Mouse (Mus musculus) B cell, adult 2 months (primary cell): ENCODE data around the gene Gm9958.

Source experiments
- DNase-seq, 2 experiments: peaks; one replicate each; pipeline ENCODE4 v3.0.0; 2022

Gene Gm9958

GRCm38 (mm10) chr5:90367067-90367303, at the start of gene Gm9958:
Gm9958 (plus strand) TSS chr5:90367204.
- no peak for DNase-seq

- no peak for DNase-seq
Measured at GRCm38 (mm10) chr5:90331071-90331470, 35.9 kb upstream of the Gm9958 start.

DNA sequence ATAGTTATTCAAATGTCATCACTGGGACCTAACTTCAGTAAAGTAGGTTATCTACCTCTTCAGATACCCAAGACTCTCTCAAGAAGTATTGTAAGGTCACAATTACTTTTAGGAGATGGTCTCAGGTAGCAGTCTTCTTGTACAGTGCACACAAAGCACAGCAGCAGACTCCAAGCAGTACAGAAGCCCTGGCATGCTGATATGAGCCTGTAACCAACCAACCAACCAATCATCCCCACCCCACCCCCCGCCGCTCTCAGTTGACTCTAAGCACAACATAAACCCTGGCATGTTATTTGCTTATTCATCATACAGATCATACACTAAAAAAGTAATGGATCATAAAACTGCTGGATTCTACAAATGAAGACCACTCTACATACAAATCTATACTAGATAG, 34.5 kb upstream of the Gm9958 start:
- DNase-seq, result no peak

DNA sequence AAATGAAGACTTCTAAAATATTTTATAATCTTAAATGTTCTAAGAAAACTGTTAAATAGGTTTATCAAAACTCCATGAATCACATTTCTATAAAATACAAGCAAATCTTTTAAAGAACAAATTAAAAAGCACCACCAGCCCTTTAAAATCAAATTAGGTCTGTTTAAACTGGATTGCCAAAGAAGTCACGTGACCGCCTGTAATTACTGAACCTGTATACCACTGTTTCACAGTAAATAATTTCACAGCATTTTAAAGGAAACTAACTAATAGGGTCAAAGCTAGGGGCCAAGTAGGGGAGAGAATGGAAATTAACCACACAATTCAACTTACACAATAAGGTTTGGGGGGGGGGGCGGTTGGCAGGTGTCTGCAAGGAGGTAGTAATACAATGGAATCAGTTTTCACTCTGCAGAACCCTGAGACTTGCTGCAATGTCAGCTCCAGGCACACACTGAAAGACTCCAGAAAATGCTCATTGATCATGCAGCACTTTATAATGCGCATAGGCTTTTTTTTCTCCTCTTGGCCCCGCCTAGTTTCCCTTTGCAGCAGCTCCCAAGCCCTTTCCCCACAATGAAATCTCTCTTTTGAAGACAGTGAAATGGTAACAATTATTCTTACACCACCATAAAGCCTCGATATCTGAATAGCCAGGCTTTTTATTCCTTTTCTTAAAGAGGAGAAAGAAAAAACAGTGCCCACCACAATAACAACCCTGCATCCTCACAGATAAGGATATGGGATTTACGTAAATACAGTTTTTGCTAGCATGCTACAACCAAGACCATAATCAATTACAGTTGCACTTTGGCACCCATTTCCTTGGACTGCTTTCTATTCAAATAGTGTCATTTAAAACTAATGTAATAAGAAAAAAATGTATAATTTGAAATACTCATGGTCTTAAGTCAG, 28.6 kb upstream of the Gm9958 start:
- no peak for DNase-seq

- DNase-seq, result no peak
Measured at GRCm38 (mm10) chr5:90339129-90339952, 27.7 kb upstream of the Gm9958 start.

GRCm38 (mm10) chr5:90339953-90340343, 27.1 kb upstream of the Gm9958 start:
- DNase-seq, result no peak

DNA sequence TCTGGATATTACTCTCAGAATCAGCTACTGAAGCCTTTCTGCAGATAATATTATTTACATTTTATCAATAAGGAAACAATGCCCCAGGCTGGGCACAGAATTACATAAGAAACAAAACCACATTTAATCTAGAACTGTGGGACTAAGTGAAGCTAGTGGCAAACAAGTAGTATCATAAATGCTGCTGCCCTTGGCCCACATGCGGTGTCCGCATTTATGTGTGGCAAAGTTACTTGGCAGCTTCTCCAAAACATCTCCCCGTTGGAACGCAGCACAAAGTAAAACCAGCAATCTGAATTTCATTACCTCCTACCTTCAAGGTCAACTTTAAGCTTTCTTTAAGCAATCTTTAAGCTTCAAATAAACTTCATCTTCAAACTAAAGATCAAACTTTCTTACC, 26.2 kb upstream of the Gm9958 start:
- DNase-seq, result no peak

- no peak for DNase-seq
Measured at GRCm38 (mm10) chr5:90346877-90347276, 20.1 kb upstream of the Gm9958 start.

DNA sequence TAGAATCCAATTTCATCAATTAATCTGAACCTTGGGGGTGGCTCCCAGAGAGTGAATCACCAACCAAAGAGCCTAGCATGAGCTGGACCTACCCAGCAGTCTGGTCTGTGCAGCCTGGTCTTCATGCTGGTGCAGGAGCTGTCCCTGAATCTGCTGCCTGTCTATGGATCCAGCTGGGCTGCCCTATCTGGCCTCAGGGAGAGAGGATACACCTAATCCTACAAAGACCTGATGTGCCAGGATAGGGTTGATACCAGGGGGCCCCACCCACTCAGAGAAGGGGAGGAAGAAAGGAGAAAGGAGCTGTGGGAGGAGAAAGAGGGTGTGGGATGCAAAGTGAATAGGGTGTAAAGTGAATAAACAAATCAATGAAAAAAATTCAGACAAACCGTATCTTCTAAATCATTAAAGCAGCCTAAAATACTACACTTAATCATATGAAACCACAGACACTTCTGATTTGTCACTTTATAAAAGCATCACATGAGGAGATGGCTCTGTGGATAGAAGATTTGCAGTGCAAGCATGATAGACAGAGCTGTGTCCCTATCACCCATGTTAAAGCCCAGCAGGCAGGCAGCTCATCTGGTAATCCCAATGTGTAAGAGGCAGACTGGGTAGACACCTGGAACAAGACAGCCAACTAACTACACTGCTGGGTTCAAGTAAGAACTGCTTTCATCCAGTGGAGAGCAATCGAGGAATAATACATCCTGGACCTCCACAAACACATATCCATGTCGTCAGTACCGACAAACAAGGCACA, 13.3 kb upstream of the Gm9958 start:
- DNase-seq, result no peak

GRCm38 (mm10) chr5:90355824-90356223, 11.2 kb upstream of the Gm9958 start:
- DNase-seq, result no peak

DNA sequence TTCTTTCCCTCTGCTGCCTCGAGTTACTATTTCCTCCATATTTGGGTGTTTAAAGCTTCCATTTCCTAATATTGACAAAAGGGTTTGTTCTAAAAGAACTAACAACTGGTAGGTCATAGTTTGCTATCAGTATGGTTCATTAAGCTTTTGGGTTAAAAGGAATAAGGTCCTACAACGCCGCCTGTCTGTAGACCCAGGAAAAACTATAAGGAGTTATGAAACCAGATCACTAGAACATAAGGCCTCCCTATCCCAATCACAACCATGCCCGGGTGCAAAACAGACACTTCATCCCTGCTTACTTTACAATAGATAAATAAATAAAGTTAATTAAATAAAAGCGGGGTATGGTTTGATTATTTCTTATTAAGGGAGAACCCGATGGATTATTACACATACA, 2.5 kb upstream of the Gm9958 start:
- DNase-seq, result peak; percentile 71 to 77

DNA sequence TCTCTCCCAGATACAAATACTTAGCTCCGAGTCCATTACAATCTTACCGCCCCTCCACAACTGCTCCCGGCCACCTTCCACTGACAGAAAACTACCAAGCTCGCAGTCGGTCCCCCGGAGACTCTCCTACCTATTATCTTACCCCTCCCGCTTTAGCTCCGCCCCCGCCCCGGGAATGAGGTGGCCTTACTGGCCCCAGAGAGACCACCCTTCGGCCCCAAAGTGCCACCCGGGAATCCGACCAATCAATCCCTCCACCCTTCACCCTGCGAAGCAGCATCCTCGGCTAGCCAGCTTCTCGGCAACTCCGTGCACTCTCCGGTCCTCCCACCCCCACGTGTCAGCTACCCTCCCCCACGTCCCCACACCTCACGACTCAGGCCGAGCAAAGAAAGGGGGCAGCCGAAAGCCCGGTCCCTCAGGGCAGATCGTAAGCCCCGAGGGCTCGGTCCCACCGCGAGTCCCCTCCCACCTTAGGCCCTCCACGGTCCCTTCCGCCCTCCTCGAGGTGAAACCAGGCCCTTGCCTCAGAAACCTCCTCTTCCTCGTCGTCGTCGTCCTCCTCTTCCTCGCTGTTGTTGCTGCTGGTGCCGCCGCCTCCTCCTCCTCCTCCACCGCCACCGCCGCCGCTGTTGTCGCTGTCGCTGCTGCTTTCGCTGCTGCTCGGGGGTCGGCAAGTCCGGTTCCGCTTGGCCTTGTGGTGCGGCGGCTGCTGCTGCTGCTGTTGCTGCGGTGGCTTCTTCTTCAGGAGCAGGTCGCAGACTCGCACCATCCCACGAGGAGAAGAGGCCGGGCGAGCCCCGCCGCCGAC, 1.7 kb upstream of the Gm9958 start:
- no peak for DNase-seq

DNA sequence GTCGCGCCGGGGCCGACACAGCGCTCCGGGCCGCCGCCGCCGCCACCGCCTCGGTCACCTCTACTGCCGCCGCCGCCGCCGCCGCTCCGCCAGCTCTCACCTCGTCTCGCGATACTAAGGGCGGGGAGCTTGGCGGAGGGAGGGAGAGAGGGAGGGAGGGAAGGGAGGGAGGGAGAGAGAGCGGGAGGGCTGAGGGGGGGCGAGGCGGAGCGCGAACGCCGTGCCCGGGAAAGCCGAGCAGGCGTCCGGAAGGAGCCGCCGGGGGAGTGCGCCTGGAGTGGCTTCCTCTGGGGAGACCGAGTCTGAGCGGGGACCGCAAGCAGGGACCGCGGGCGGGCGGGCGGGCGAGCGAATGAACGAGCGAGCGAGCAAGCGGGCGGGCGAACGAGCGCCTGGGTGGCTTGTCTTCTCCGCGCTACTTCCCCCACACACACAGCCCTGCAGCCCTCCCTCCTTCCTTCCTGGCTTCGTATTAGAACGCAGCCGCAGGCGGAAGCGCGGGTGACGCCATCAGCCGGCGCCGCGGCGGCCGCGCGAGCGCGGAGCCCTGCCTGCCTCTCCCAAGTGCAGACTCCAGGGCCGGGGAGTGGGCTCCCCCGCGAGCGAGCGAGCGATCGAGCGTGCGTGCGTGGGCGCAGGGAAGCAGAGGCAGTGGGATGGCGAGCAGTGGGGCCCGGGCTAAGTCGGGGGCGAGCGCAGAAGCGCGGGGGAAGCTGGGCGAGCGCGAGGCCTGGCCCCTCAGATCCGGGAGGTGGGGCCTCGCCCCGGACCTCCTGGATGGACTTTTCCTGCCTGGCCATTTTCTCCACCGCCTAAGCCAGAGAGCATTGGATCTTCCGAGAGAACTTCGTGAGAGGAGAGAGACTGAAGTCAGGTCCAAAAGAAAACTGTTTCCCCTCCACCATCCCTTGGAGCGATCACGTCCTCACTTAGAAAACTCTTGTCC, 610 bp upstream of the Gm9958 start, which contains the start of gene Ankrd17:
Gene Ankrd17 (minus strand): TSS at position 457 of the 946 bp plus-strand sequence.
- peak; percentile 91 to 92 for DNase-seq

- no peak for DNase-seq
Measured at GRCm38 (mm10) chr5:90370401-90370800, 3.4 kb downstream of the Gm9958 start.

DNA sequence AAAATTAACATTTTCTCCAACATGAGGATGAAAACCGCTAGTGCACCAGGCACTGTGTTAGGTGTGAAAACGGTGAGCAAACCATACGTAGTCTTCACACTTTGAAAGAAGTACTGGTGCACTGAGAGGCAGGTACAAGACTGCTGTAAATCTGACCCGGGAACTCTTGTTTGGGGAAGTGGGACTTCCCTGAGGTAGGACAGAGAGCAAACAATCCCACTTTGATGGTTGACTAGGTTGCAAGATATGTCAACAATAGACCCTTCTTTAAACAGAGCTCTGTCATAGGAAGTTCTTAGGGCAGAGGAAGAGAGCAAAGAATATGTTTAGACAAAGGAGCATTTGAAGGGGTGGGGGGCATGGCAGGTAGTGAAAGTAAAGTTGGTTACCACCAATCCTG, 6.7 kb downstream of the Gm9958 start:
- no peak for DNase-seq

- no peak for DNase-seq
Measured at GRCm38 (mm10) chr5:90381458-90381857, 14.5 kb downstream of the Gm9958 start.

GRCm38 (mm10) chr5:90383080-90383479, 16.1 kb downstream of the Gm9958 start:
- peak; percentile 51 to 56 for DNase-seq

DNA sequence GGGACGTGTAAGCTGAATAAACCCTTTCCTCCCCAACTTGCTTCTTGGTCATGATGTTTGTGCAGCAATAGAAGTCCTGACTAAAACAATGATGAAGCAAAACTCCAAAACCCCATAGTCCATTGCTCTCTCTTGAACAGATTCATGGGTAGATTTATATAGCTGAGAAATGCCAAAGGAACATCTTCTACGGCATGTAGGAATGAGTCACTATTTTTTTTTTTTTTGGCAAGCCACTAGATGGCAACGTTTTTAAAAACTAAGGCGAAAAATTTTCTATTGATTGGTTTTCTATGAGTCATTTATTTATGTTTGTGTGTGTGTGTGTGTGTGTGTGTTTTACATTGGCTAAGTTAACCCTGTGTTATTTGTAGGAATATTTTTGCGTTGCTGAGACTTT, 26.8 kb downstream of the Gm9958 start:
- no peak for DNase-seq

GRCm38 (mm10) chr5:90394322-90394721, 27.3 kb downstream of the Gm9958 start:
- DNase-seq, result no peak

- no peak for DNase-seq
Measured at GRCm38 (mm10) chr5:90396817-90397216, 29.8 kb downstream of the Gm9958 start.

GRCm38 (mm10) chr5:90405210-90405609, 38.2 kb downstream of the Gm9958 start:
- peak in 1 of 2 experiments; percentile 2 for DNase-seq
